Mouse (Mus musculus): ENCODE results near the gene Mcrip1.

Mcrip1 gene

DNA sequence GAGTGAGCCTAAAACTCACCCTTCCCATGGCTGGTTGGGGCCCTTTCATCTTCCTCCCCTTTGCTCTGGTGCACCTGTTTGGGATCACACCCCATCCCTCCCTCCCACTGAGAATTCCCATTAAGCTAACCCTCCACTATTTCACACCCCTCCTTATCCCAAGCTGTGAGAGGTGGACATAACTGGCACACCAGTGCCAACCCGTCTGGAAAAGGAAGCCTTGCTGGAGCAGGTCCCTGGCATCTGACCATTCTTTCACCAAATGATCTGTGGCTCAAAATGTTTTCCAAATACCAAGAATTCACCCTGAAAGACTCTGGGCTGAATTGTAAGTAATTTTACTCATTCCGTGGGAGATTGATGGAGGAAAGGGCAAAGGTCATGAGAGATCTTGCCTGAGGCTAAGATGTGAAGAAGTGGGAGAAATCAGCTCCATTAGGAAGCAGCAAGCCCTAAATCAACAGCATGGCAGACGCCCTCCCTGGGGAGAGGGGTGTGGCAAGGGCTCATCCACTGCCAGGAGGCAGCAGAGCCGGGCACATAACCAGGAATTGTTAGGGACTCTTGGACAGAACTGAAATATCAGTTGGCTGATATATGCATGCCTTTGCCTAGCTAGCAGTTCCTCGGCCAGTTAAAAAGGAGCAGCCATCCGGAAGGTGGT lies 36.6 kb downstream of the Mcrip1 start:
- DNase-seq (ENCODE audit: low read depth), result no peak

DNA sequence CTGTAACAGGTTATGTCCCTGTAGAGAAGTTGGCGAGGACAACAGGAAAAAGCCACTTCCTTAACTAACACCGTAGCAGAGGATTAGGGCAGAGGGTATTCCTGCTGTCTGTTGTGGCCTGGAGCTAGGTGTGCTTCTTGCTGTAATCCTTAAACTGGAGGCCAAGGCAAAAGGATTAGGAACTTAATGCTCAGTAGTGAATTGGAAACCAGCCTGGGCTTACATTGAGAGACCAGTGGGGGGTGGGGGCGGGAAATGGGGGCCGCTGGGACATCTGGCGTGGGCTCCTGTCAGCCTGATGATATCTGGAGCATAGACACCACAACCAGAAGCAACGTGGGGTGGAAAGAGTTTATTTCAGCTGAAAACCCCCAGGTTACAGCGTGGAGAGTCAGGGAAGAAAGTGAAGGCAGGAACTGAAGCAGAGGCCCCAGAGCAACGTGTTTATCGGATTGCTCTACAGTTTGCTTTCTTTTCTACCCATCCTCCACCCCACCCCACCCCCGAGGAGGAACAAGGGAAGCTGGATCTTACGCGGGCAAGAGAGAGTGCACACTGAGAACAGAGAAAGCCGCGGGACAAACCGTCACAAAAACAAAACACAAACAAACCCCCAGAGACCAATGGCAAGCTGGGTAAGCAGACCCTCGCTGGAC lies 39.0 kb downstream of the Mcrip1 start:
- peak; percentile 78 for DNase-seq (ENCODE audit: low read depth)

DNA sequence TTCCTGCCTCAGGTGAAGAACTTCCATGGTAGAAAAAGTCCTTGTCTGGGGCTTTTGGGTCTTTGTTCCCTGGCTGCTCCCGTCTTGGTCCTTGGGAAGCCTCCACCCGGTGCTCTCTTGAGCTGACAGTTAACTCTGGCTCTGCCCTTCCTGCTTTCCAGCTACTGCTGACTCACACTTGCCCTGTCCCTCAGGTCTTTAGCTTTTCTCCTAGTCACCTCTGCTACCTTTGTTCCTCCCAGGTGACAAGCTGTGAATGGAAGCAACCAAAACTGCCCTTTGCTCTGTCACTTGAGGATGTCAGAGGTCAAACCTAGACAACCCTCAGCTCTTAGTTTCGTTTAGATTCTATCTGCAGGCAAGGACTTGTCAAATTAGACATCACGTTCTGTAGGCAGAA lies 39.6 kb downstream of the Mcrip1 start:
- no peak for DNase-seq (ENCODE audit: low read depth)

DNA sequence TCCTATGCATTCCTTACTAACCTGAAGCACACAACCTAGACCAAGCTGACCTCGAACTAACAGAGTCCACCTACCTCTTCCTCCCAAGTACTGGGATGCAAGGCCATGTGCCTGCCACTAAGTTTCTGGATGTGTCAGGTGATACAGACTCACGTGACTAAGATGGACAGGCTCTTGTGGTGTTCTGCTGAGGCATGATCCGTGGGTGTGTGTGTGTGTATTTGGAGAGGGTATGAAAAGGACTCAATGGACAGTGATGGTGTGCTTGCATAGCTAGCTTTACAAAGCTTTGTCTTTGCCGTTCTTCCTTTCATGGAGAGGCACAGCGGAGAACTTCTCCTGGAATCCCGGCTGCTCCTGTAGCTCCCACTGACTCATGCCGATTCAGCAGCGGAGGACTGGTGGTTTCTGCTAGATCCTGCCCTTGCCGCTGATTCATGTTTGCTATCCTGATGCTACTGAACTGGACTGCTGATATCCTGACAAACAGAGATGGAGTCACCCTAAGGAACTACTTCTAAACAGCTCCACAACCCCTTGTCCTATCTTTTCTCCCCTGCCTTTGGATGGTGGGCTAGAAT lies 41.1 kb downstream of the Mcrip1 start:
- peak; percentile 42 for DNase-seq (ENCODE audit: low read depth)

DNA sequence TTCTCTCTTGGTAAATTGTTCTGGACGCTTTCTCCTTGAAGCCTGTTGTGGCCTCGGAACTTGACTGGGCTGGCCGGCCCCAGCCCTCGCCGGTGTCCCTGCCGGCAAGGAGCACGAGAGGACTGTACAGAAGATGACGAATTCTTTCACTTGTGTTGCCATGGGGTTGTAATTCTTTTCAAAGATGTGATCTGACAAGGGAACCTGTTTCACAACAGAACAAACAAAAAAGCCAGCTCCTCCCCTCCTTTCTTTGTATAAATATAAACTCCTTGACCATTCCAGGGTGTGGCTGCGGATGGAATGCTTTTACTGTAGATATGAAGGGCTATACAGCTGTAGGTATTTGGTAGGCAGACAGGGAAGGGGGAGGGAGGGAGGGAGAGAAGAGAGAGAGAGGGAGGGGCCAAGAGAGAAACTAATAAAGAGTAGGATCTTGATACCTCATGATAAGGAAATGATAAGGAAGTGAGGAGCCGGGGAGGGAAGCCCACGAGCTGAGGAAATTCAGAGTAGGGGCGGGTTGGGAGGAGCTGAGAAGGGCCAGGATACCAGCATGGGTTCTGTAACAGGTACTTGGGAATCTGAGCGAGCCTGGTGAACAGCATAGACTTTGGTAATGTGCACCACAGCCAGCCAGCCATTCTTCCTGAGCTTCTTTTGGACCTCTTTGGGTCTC lies 41.8 kb downstream of the Mcrip1 start:
- no peak for DNase-seq (ENCODE audit: low read depth)

DNA sequence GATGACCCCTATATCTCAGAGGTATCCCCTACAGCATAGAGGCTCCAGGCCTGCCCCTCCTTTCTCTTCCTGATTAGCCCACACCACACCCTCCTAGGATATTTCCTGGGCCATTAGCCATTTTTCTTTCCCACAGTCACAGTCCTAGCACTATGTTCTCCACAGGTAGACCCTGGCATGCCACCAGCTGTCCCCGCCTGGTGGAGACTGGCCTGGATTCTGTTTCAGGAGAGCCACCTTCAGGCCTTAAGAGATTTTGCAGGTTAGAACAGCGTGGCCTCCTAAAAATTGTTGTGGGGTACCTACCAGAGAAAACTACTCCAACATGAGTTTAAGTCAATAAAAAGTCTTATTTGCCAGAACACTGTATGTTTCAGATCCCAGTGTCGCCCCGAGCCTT lies 42.6 kb downstream of the Mcrip1 start:
- peak; percentile 69 for DNase-seq (ENCODE audit: low read depth)

DNA sequence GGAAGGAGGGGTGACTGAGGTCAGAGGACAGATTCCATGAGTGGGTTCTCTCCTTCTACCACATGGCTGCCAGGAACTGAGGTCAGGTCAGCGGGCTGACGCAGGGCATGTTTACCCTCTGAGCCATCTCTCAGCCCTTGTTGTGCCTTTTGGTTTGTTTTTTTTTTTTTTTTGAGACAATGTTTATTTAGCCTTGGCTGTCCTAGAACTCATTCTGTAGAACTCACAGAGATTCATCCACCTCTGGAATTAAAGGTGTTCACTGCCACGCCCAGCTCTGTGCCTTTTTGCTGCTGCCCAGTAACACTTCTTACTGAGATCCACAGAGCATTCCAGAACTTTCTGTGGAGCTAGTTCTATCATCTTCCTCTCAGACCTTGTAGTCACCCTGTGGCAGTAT lies 43.9 kb downstream of the Mcrip1 start:
- no peak for DNase-seq (ENCODE audit: low read depth)

DNA sequence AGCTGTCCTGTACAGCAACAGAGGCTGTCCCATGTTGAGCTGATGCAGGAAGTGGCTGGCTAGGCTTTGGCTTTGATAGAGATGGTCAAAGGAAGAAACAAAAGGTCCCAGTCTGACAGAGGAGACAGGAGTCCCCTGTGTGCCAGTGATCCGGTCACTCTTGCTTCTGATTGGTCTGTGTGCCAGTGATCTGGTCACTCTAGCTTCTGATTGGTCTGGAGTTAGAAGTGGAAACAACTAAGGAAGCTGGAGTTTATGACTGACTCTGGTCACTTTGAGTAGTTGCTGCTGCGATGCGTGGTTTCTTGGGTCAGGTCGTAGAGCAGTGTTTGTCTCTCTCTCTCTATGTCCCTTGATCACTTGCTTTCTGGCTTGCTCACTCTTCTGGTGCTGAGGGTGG lies 47.8 kb downstream of the Mcrip1 start:
- peak; percentile 56 for DNase-seq (ENCODE audit: low read depth)

DNA sequence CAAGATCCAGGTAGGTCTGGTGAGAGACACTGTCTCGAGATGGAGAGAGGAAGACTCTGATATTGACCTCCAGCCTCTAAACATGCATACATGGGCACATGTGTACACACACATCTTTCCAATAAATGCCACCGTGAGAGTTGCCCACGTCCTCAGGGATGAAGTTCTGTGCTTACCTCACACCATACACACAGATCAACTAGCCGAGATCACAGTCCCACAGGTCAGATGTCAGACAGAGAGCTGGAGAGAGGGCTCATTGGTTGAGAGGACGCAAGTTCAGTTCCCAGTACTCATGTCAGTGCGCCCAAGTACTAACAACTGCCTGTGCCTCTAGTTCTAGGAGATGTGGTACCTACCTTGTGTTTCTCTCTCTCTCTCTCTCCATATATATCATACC lies 48.5 kb downstream of the Mcrip1 start:
- DNase-seq (ENCODE audit: low read depth), result no peak

DNA sequence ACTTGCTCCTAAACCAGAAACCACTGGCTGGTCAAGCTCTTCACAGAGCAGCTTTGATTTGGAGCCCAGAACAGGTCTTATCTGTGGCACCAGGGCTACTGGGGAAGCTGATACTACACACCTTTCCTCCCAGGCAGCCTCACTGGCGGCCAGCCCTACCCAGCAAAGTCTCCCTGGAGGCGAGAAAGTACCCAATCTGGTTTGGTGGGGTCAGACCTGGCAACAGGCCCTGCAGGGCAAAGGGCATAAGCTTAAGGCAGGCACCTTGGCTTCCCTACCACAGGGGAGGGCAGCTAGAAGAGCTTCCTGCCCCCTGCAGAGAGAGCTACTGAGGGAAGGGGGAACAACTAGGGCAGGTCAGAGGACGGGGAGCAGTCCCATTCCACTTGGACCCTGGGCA lies 49.2 kb downstream of the Mcrip1 start:
- no peak for DNase-seq (ENCODE audit: low read depth)

DNA sequence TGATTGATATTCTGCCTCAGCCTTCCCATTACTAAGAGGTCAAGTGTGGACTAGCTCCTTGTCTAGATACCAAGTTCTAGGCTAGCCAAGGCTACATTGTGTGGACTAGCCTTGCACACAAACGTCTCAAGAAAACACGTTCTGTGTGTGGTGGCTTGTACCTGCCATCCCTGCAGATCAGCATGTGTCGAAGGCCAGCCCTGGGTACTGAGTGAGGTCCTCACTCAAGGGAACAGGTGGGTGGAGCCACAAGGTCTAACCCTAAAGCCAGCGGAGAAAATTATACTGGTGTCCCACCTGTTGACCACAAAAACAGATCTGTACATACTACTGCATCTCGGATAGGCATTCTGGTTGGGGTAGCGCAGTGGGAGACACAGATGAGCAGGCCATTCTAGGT lies 49.6 kb downstream of the Mcrip1 start:
- no peak for DNase-seq (ENCODE audit: low read depth)

DNA sequence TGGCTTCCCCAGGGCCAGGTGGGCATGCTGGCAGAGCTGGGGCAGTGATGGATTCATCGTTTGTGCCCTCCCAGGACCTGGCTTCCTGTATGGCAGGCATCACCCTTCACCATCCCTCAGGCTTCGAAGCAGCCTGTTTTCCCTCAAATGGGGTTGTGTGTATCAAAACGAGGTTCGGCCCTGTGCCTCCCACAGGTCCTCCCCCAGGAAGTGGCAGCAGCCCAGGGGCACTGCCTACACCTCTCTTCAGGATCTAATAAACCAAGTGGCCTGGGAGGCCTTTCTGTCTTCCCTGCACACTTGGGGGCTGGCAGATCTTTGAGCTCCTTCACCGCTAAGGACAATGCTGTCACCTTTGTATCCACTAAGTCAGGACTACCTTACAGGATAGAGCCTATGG lies 50.6 kb downstream of the Mcrip1 start:
- DNase-seq (ENCODE audit: low read depth), result no peak

DNA sequence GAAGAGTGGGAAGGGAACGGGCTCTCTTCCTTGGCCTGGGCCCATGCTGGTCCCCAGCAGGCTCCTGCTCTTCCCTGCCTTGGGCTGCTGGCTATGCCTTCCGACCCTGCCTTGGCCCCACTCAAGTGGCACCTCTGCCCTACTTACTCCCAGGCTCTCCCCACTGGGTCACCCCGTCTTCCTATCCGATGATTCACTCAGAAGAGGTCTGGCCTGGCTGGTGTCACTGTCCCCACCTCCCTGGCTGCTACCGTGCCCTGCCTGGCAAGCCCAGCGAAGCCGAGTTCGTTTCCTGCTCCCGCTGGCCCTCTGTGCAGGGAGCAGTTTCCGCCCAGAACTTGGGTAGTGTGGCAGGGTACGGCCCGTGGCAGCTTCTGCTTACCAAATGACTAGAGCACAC lies 51.3 kb downstream of the Mcrip1 start:
- no peak for DNase-seq (ENCODE audit: low read depth)

DNA sequence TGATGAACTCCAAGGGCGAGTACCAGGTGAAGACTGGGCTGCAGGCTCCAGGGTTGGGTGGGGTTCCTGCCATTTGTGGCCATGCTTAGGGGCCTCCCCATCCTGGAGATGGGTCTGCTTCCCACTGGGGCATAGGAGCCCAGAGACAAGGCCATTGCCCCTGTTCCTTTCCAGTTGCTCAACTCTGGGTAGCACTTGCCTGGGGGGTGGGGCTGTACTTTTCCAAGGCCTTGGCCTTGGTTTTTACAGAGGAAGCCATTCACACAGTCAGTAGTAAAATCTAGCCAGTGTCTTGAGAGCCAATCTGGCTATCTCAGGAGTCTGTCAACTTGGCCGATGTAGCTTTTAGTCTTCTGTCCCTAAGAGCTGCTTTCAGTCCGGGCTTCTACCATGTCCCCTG lies 52.1 kb downstream of the Mcrip1 start:
- DNase-seq (ENCODE audit: low read depth), result no peak

DNA sequence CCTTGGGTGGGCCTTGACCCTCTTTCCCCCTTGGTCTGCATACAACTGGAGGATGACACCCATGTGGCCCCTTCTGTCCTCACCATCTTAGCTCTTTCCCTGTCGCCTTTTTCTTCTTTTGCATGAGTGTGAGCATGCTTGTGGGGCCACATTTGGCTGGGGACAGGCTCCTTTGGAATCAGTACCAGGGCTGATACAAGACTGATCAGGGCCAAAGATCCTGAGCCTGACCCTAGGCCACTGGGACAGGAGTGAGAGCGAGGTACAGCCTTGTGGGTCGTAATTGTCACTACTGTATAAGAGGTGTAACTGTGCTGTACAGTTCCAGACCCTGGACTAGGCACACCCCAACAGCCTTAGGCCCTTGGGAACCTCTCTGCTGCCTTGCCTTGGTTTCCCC lies 55.6 kb downstream of the Mcrip1 start:
- no peak for DNase-seq (ENCODE audit: low read depth)

DNA sequence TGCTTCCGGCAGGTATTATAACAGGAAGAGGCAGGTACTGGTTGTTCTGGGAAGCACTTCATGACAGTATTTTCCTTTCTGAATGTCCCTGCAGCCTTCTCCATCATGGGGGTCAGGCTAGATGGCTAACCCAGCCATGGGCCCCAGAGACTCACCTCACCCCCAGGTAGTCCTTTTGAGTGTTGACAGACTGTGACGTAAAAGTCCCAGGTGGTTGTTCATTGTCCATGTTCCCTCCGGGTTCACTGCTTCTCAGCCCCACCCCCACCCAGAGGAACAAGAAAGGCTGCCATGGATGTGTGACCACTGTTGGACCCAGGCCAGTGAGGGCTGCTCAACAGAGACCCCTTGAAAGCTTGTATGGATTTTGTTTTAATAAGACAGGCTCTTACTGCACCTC lies 56.2 kb downstream of the Mcrip1 start:
- DNase-seq (ENCODE audit: low read depth), result no peak

All from 416B (cell line).